Mouse (Mus musculus) gastrocnemius, adult 2 months (tissue): ENCODE results near the gene Aurkb. TPM values are rescaled to one million over a fixed set of nuclear protein-coding genes. Genes with fewer than 3 reads are reported as not detected.
A peak's percentile ranks its signal among the peaks of the same experiment; 100 is the strongest.
"Not testable (repeated sequence)": the region's sequence is repeated elsewhere in the genome, so short reads cannot be mapped to it uniquely, and the experiment has no call there.

Source experiments
- DNase-seq: peaks from one replicate; pipeline ENCODE4 v3.0.0; 2022
- H3K27ac ChIP-seq: fragments of 200-600 bp; 2 replicates; pipeline ENCODE4 v1.8.1; 2022; ENCODE audit warnings: mild to moderate bottlenecking
- H3K4me3 ChIP-seq: fragments of 200-600 bp; 2 replicates; pipeline ENCODE4 v1.8.1; 2022; ENCODE audit warnings: mild to moderate bottlenecking, moderate library complexity
- CTCF ChIP-seq: fragments of 200-600 bp; IDR thresholded peaks from 2 replicates; pipeline ENCODE4 v1.8.1; 2022; ENCODE audit warnings: antibody characterized with exemption, mild to moderate bottlenecking, moderate library complexity
- intact Hi-C: fragments of 180-260 bp; cut with DNase I; formaldehyde crosslinking; loops from one replicate; pipeline ENCODE4 v1.15.1; 2025
- total RNA-seq, 2 experiments: library from RNA; stranded (reverse); gene quantifications; 2 replicates each; pipeline ENCODE4 v1.2.3; 2021

Gene Aurkb
- total RNA-seq, 2 experiments from 2014 or later, result not detected

DNA sequence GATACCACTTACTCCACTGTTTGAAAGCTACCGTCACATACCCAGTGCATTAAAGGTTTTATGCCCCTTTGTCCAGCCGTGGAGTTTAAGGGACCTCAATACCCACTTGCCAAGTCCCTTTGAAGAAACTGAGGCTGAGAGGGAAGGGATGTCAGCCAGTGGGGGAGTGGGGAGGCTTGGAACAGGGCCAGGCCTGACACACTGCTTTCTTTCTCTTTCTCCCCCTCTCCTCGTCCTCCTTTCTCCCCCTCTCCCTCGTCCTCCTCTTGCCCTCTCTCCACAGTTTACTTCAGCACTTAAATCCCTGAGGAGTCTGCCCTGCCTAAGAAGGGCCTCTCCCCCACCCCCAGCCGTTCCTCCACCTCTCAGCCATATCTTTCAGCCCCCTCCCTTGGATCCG lies 44.9 kb downstream of the Aurkb start:
- Histone ChIP-seq H3K27ac (peak overlapping the region; percentile 100), H3K4me3 (peak overlapping the region; percentile 100)
- TF ChIP-seq CTCF, result no peak
- DNase-seq, result peak; percentile 14
- intact Hi-C loops, result no loop called here

DNA sequence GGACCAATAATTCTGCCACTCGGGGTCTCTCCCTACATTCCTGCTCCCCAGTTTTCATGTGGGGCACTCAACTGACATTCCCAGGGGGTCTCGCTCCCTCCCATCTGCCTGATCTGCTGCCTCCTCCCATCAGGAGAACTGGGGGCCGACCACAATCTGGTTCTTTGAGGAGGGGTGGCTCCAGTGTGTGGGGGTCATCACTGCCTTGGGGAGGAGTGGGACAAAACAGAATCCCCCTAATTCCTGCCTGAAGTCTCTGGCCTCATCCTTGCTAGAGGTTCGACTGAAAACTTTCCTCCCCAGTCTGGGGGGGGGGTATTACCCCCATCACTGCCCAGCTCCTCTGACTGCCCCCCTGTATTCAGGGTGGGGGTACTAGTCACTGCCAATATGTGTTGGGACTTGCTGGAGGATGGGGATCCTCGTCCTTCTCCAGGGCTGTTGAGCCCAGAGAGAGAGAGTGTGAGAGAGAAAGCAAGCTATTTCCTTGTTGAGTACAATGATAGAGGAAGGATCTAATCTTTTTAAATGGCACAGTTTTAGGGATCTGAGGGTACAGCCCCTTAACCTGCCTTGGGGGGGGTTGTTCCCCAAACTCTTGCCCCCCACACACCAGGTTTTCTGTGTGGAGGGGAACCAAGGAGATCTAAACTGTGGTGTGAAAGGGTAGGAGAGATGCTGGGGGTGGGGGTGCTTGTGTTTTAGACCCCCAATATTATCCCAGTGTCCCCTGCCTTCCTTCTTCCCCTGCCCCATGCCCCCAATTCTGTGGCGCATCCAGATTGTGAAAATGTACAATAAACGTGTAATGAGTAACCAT lies 46.3 kb downstream of the Aurkb start:
- Histone ChIP-seq H3K27ac (peak overlapping the region; percentile 100), H3K4me3 (no peak overlapping the region)
- intact Hi-C loops, result no loop called here
- TF ChIP-seq CTCF, result no peak
- DNase-seq, result peak; percentile 16

GRCm38 (mm10) chr11:69092386-69092751 lies 46.9 kb downstream of the Aurkb start:
- intact Hi-C loops, result no loop called here
- Histone ChIP-seq H3K27ac (peak overlapping the region; percentile 100), H3K4me3 (0 out of 2 replicates have a peak overlapping the region, but pooled peaks have one; percentile 7)
- TF ChIP-seq CTCF, result peak; percentile 94
- DNase-seq, result peak; percentile 91

GRCm38 (mm10) chr11:69092871-69093270 lies 47.4 kb downstream of the Aurkb start:
- TF ChIP-seq CTCF, result no peak
- H3K27ac ChIP-seq, result peak overlapping the region; percentile 100
- DNase-seq, result no peak
- H3K4me3 ChIP-seq, result no peak overlapping the region
- intact Hi-C loops, result no loop called here

DNA sequence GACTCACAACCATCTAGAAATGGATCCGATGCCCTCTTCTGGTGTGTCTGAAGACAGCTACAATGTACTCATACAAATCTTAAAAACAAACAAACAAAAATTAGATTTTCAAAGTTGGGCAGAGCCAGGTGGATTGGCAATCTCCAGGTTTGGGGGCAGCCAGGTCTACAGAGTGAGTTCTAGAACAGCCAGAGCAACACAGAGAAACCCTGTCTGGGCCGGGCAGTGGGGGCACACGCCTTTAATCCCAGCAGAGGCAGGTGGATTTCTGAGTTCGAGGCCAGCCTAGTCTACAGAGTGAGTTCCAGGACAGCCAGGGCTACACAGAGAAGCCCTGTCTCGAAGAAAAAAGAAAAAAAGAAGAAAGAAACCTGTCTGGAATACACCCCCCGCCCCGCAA lies 48.4 kb downstream of the Aurkb start:
- peak overlapping the region; percentile 64 for H3K4me3 ChIP-seq
- peak; percentile 18 for DNase-seq
- H3K27ac ChIP-seq, result peak overlapping the region; percentile 100
- intact Hi-C loops, result not testable (repeated sequence)

DNA sequence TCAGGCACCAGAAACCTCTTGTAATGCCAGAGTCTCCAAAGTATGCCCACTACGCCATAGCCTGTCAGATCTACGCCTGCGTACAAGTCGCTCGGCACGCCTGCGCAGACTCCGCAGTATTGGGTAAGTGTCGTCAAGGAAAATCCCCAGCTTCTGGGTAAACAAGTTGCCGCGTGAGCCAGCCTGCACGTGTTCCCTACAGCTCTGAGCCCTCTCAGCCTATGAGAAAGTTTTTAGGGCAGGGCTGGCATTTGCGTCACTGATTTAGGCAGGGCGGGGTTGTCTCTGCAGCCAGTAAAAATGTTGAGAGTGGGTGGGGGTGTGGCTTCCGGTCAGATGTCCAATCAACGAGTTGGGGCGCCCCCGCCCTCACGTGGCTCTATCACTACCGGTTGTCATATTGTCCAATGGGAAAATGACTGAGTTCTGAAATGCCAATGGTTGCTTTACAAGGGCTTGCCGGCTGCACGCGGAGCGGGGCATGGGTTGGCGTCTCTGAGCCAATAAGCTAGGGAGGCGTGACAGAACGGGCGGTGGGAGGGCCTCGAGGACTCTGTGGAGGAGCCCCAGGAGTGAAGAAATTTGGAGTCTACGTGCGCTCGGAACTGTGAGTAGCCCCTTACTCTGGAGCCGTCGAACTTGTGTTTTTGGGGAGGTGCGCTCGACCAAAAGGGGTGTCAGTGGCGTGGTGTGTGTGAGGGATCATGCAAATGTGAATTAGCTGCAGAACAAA lies 49.4 kb downstream of the Aurkb start, which contains the start of gene Per1:
Gene Per1, plus strand, starts transcription at position 521 of the 733 bp plus-strand sequence.
- peak; percentile 99 for DNase-seq
- H3K4me3 ChIP-seq, result peak within 1 kb of the TSS; percentile 74
- intact Hi-C loops, result no loop called here
- no peak for TF ChIP-seq CTCF
- peak within 1 kb of the TSS; percentile 100 for H3K27ac ChIP-seq

DNA sequence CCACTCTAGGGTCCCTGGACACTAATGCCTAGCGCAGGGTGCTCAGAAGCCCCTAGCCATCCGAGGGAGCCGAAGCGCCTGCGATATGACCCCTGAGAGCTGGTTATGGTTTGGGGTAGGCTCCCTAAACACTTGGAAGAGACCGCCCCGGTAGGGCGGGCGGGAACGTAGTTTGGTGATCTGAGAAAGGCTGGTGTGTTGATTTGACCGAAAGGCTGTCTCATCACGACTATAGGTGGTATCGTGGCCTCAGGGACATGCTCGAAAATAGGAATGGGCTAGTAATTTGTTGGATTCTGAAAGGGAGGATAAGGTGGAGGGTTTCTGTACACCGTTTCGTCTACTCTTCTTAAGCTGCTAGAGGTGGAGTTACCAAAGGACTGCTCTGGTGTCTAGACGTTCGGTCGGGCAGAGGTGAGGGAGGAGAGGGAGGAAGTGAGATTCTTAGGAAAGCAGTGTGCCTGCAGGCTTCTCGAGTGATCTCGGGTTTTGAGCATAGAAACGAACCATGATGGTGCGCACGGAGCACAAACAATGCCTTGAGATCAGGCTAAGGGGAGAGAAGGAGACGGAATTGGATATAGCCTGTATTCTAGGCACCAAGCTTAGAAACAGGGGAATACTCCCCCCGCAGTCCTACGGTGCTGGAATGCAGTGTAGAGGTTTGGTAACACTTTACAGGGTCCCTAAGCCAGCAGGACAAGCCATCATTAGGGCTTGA lies 50.2 kb downstream of the Aurkb start:
- DNase-seq, result peak; percentile 61
- peak overlapping the region; percentile 74 for H3K4me3 ChIP-seq
- TF ChIP-seq CTCF, result no peak
- H3K27ac ChIP-seq, result peak overlapping the region; percentile 100
- intact Hi-C loops, result loop anchor here (2.0 kb wide), 1 partner anchor 27 kb away; the partner anchor contains the start of gene 9130213A22Rik

DNA sequence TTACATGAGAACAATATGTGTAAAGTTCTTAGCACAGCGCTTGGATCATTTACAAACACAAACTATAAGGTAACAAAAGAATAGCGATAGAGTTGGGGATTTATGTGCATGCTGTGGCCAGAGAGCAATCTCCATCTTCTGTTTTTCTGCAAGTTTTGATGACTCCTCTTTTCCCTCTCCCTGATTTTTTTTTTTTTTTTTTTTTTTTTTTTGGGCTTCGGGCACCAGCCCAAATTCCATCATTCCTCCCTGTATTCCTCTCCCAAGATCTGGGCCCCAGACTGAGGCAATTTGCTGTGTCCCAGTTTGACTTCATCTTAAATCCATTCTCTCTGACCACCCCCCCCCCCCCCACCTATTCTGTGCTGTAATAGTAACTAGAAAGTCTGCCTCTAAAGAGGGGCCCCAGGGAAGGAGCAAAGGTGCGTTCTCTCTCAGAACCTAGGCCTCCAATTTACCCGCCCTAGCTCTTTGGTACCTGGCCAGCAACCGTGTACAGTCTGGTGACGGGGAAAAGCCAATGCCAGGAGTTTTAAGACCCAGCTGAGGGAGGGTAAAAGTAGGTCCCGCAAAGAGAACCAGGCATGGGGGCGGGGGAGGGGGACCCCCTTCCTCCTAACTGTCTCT lies 51.0 kb downstream of the Aurkb start:
- intact Hi-C loops, result loop anchor here (2.0 kb wide), 1 partner anchor 26 kb away; the partner anchor contains the start of gene 9130213A22Rik
- TF ChIP-seq CTCF, result no peak
- DNase-seq, result no peak

DNA sequence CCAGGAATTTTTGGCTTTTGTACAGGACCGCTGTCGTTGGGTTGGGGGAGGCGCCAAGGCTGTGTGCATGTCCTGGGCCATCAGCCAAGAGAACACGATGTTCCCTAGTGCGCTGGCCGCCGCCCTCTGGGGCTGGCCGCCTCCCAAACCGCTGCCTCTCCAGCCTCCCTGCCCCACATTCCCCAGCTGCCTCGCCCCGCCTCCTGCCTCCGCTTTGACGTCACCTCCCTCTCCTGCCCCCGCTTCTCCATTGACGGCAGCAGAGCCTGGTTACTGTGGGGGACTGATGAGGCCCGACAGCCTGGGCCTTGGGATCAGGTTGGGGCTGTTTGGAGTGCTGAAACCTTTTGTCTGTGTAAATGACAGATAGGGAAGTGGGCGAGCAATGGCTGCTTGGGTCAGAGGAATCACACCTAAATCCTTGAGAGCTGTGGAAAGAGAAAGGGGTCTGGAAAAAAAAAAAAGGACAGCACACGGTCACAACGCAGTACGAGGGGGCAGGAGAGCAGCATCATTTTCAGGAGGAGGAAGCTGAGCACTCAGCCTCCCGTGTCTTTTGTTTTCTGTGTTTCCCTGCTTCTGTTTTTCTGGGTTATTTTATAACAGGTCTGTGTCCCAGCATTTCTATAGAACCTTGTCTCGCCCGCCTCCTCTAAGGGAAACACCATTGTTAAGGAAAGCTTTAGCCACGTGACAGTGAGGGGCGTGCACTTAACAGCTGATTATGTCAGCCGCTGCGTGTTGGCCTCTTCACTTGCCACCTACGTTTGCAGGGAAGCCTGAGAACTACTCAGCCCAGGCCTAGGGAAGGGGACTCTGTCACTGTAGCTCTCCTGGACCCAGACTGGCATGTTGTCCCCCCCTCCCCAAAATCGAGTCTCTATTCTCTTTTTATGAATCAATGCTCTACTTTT lies 51.8 kb downstream of the Aurkb start:
- Histone ChIP-seq H3K4me3 (peak overlapping the region; percentile 74), H3K27ac (peak overlapping the region; percentile 100)
- peak; percentile 100 for DNase-seq
- intact Hi-C loops, result loop anchor here (2.0 kb wide), 1 partner anchor 26 kb away; the partner anchor contains the start of gene 9130213A22Rik
- TF ChIP-seq CTCF, result no peak

More for the DNA sequence above, 51.0 kb downstream of the Aurkb start:
- peak overlapping the region; percentile 100 for H3K27ac ChIP-seq
- H3K4me3 ChIP-seq, result peak overlapping the region; percentile 74

GRCm38 (mm10) chr11:69098039-69098761 lies 52.8 kb downstream of the Aurkb start:
- Histone ChIP-seq H3K27ac (peak overlapping the region; percentile 100), H3K4me3 (peak overlapping the region; percentile 74)
- intact Hi-C loops, result no loop called here
- peak; percentile 49 for DNase-seq
- TF ChIP-seq CTCF, result no peak

DNA sequence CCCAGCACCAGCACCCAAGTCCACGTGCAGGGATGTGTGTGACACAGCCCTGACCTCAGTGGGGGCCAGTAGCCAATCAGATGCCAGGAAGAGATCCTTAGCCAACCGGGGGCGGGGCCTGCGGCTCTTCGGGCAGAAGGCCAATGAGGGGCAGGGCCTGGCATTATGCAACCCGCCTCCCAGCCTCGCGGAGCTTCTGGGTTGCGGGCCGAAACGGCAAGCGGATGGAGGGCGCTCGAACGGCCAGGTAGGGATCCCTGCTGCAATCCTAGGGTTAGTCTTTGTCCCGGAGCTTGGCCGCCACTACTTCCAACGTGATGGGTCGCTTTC lies 53.3 kb downstream of the Aurkb start:
- peak; percentile 98 for DNase-seq
- Histone ChIP-seq H3K27ac (peak overlapping the region; percentile 100), H3K4me3 (peak overlapping the region; percentile 74)
- intact Hi-C loops, result no loop called here
- TF ChIP-seq CTCF, result no peak
